Mouse (Mus musculus): ENCODE measurements around the gene Smarcc2. TPM values are rescaled to one million over a fixed set of nuclear protein-coding genes. Genes with fewer than 3 reads are reported as not detected.
A peak's percentile ranks its signal among the peaks of the same experiment; 100 is the strongest.

The Smarcc2 gene
- polyA plus RNA-seq (2015; fragmentation: Nextera tagmentation; extraction: Ambion mirVana) = 40.5 and 44.9 TPM in 2 replicates

DNA sequence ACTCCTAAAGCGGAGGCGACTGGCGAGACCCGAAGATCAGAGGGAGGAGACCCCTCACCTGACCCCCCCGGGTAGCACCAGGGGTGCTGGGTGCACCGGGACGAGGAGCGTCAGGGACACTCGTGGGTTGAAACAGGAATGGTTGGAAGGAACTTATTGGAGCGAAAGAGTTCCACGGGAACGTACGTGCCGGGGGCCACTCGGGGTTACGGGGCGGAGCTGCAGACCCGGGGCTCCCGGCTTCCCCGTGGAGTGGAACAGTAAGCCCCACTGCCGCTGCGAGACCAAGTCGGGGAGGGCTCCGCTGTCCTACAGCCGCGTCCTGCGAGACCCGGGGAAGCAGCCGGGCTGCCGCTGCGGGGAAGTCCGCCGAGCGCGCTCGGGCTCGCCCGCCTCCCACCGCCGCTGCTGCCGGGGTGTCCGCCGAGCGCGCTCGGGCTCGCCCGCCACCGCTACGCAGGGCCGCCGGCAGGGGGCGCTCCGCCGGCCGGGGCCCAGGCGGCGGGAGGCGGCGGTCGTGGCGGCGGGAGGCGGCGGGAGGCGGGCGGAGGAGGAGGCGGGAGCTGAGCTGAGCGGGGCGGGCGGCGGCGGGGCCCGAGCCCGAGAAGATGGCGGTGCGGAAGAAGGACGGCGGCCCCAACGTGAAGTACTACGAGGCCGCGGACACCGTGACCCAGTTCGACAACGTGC lies at the start of gene Smarcc2:
TSS of gene Smarcc2 (plus strand) at position 530 of the 690 bp plus-strand sequence.
- peak; percentile 49 for TF ChIP-seq CTCF (IDR thresholded peaks at IDR 0.05; ENCODE audit: low read depth)
- ATAC-seq (replicated peaks; ENCODE audit: low FRiP score, low read depth) (peak; percentile 80), DNase-seq (ENCODE audit: low spot score) (peak; percentile 89)
- no peaks in the 10 kb centered on the region for H3K27me3 ChIP-seq (ENCODE audit: insufficient read depth, low read length)
- peak within 1 kb of the TSS; percentile 93 for H3K4me3 ChIP-seq (replicated peaks; ENCODE audit: low read depth, low read length)
- H3K27ac ChIP-seq = peak within 1 kb of the TSS; percentile 94
- H3K4me2 ChIP-seq (ENCODE audit: low read length) = peak within 1 kb of the TSS; percentile 72
- WGBS = under 1% methylated on average over 46 of the region's 86 CpGs
- peaks cover 14% of the 10 kb centered on the region for H3K36me3 ChIP-seq (ENCODE audit: insufficient read depth, low read length)
- H3K9ac ChIP-seq (ENCODE audit: low read depth, low read length) = peak within 1 kb of the TSS; percentile 96
- H3K9me3 ChIP-seq (replicated peaks; ENCODE audit: low read length) = no peaks in the 10 kb centered on the region
- peaks cover 11% of the 10 kb centered on the region for H3K4me1 ChIP-seq (replicated peaks; ENCODE audit: insufficient read depth, low read length)

DNA sequence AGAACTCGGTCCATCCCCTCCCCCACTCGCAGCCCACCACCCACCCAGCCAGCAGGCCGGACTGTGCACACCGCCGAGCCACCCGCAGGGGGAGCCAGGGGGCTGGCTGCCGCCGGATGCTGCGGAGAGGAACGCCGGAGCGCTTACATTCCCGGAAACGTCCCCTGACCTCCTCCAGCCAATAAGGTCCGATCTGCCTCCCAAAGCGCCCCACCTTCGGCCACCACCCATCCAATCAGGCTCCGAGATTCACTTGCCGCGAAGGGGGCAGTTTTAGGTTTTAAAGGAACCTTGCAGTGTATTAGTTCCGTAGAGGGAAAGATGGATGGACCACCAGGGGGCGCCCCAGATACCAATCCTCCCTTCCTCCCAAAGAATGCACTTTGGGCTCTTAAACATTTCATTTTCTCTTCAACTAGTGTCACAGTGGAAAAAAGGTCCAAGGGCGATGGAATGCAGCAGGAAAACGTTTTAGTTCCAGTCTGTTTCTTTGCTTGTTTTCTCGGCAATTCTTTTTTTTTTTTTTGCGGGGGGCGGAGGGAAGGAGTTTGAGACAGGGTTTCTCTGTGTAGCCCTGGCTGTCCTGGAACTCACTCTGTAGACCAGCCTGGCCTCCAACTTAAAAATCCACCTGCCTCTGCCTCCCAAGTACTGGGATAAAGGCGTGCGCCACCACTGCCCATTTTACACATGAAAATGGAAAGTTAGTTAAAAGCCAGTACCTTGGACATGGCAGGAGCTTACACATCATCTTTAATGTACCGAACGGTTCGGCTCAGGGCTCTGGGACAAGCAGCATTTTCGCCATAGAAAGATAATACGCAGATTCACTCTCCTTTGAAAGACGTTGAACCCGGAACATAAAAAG lies 49.1 kb upstream of the Smarcc2 start:
- peak; percentile 92 for TF ChIP-seq CTCF (IDR thresholded peaks at IDR 0.05; ENCODE audit: low read depth)
- DNase-seq (ENCODE audit: low spot score) (peak; percentile 100), ATAC-seq (replicated peaks; ENCODE audit: low FRiP score, low read depth) (peak; percentile 88)
- H3K9ac ChIP-seq (ENCODE audit: low read depth, low read length) = peak overlapping the region; percentile 73
- no peaks in the 10 kb centered on the region for H3K27me3 ChIP-seq (ENCODE audit: insufficient read depth, low read length)
- WGBS = 5% methylated on average over 35 of the region's 36 CpGs
- H3K4me3 ChIP-seq (replicated peaks; ENCODE audit: low read depth, low read length) = peak overlapping the region; percentile 80
- H3K36me3 ChIP-seq (ENCODE audit: insufficient read depth, low read length) = peaks cover 4% of the 10 kb centered on the region; the same call in 1 of the 2 replicates
- peaks cover 15% of the 10 kb centered on the region for H3K4me1 ChIP-seq (replicated peaks; ENCODE audit: insufficient read depth, low read length)
- no peaks in the 10 kb centered on the region for H3K9me3 ChIP-seq (replicated peaks; ENCODE audit: low read length)
- H3K27ac ChIP-seq = peak overlapping the region; percentile 95
- H3K4me2 ChIP-seq (ENCODE audit: low read length) = peak overlapping the region; percentile 96

DNA sequence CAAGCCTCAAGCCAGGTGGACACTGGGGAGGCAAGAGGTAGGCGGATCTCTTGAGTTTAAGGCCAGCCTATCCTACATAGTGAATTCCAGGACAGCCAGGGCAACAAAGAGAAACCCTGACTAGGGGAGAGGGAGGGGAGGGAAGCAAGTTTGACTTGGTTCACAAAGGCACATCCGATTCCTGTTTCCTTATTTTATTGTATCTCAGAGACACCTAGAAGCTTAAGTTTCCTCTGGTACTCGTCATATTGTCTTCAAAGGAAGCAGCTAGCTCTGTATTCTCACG lies 48.5 kb upstream of the Smarcc2 start:
- DNase-seq (ENCODE audit: low spot score) (peak; percentile 54), ATAC-seq (replicated peaks; ENCODE audit: low FRiP score, low read depth) (no peak)
- peak overlapping the region; percentile 95 for H3K27ac ChIP-seq
- no peaks in the 10 kb centered on the region for H3K27me3 ChIP-seq (ENCODE audit: insufficient read depth, low read length)
- no peaks in the 10 kb centered on the region for H3K9me3 ChIP-seq (replicated peaks; ENCODE audit: low read length)
- peak overlapping the region; percentile 86 for H3K4me2 ChIP-seq (ENCODE audit: low read length)
- peaks cover 15% of the 10 kb centered on the region for H3K4me1 ChIP-seq (replicated peaks; ENCODE audit: insufficient read depth, low read length)
- H3K36me3 ChIP-seq (ENCODE audit: insufficient read depth, low read length) = peaks cover 7% of the 10 kb centered on the region
- peak overlapping the region; percentile 80 for H3K4me3 ChIP-seq (replicated peaks; ENCODE audit: low read depth, low read length)
- peak overlapping the region; percentile 43; the same call in 1 of the 2 replicates for H3K9ac ChIP-seq (ENCODE audit: low read depth, low read length)
- no peak for TF ChIP-seq CTCF (IDR thresholded peaks at IDR 0.05; ENCODE audit: low read depth)
- 12% methylated on average over 4 of the region's 4 CpGs for WGBS

DNA sequence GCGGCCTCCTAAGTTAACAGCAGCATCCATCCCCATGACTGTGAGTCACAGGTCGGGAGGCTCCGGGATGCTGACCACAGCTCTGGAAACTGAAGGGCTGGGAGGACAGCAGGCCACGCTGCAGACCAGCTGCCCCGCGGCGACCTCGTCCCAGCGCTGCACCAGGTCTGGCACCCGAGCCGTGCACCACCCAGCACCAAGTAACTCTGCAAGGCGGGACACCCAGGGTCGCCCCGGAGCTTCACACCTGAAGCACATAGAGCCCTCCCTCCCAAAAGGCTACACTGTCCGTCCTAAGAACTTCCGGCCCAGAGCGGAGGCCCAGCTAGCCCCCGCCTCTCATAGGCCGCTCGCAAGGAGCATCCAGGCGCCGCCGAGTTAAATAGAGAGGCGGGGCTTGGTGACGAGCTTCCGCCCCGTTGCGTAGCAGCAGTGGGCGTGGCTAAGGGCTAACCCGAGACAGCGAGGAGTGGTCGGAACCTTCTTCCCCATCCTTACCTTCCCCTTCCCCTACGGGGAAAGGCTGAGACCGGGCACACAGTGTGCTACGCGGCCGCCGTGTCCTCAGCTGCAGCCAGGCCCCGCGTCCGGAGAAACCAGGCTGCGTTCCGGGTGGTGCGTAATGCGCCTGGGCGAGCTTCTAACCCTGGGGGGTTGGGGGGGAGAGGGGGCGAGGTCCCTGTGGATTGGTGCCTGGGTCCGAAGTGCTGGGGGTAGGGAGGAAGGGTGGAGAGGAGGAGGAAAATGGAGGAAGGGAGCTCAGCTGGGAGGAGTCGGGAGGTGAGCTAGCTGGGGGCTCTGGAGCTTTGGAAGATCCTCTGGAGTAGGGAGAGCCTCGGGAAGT lies 47.6 kb upstream of the Smarcc2 start, which contains the start of the genes Nabp2 and Rnf41:
TSS of gene Nabp2 (minus strand) at position 282 of the 844 bp plus-strand sequence.
TSS of gene Rnf41 (plus strand) at position 447 of the 844 bp plus-strand sequence.
- Histone ChIP-seq H3K9me3 (replicated peaks; ENCODE audit: low read length) (no peaks in the 10 kb centered on the region), H3K36me3 (ENCODE audit: insufficient read depth, low read length) (peaks cover 12% of the 10 kb centered on the region; the same call in 1 of the 2 replicates), H3K27ac (peak within 1 kb of the TSS; percentile 95), H3K4me2 (ENCODE audit: low read length) (peak within 1 kb of the TSS; percentile 86), H3K4me1 (replicated peaks; ENCODE audit: insufficient read depth, low read length) (peaks cover 15% of the 10 kb centered on the region), H3K27me3 (ENCODE audit: insufficient read depth, low read length) (no peaks in the 10 kb centered on the region), H3K4me3 (replicated peaks; ENCODE audit: low read depth, low read length) (peak within 1 kb of the TSS; percentile 80), H3K9ac (ENCODE audit: low read depth, low read length) (peak within 1 kb of the TSS; percentile 82)
- no peak for TF ChIP-seq CTCF (IDR thresholded peaks at IDR 0.05; ENCODE audit: low read depth)
- ATAC-seq (replicated peaks; ENCODE audit: low FRiP score, low read depth) = peak; percentile 89
- DNase-seq (ENCODE audit: low spot score) = peak; percentile 99
- under 1% methylated on average over 49 of the region's 50 CpGs for WGBS

DNA sequence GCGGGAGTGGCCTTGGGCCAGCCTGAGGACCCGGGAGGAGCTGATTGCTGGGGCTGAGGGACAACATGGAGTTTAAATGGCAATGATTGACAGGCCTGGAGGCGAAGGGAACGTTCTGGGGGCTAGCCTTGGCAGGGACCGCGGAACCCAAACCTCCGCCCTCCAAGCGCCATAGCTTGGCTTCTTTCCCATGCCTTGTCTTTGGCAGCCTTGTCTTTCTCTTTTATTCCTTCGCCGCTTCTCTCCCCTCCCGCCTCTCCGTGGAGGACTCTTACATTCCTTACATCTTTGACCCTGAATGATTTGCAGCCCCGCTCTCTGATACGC lies 47.0 kb upstream of the Smarcc2 start:
- peaks cover 15% of the 10 kb centered on the region for H3K4me1 ChIP-seq (replicated peaks; ENCODE audit: insufficient read depth, low read length)
- TF ChIP-seq CTCF (IDR thresholded peaks at IDR 0.05; ENCODE audit: low read depth) = no peak
- H3K4me2 ChIP-seq (ENCODE audit: low read length) = peak overlapping the region; percentile 86
- no peaks in the 10 kb centered on the region for H3K9me3 ChIP-seq (replicated peaks; ENCODE audit: low read length)
- H3K9ac ChIP-seq (ENCODE audit: low read depth, low read length) = peak overlapping the region; percentile 82
- no peak; the same call in 1 of the 2 replicates for ATAC-seq (replicated peaks; ENCODE audit: low FRiP score, low read depth)
- H3K27me3 ChIP-seq (ENCODE audit: insufficient read depth, low read length) = no peaks in the 10 kb centered on the region
- H3K36me3 ChIP-seq (ENCODE audit: insufficient read depth, low read length) = peaks cover 16% of the 10 kb centered on the region; the same call in 1 of the 2 replicates
- peak overlapping the region; percentile 95 for H3K27ac ChIP-seq
- peak overlapping the region; percentile 80 for H3K4me3 ChIP-seq (replicated peaks; ENCODE audit: low read depth, low read length)
- DNase-seq (ENCODE audit: low spot score) = peak; percentile 68
- under 1% methylated on average over 14 of the region's 14 CpGs for WGBS
